Mouse (Mus musculus) adrenal gland (tissue): ENCODE data around the gene Izumo4.

Source experiments
- intact Hi-C: fragments of 180-260 bp; cut with DNase I; formaldehyde crosslinking; loops from one replicate; pipeline ENCODE4 v1.15.1; 2025

The Izumo4 gene

DNA sequence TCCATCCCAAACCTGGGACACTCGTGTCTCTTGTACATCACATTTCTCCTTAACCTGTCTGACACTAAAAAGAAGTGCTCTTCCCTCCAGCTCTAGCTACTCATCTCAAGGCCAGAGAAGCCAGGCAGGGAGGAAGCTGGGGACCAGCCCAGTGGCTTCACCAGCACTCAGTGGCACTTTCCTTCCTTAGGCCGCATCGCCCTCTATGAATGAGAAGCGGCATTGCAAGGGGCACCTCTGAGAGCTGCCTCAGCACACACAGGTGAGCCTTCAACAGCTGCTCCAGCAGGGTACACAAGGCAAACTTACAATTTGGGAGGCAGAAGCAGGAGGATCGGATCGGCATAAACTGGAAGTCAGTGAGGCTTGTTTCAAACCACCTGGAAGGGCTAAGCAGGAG is 17.8 kb upstream of the Izumo4 start:
- intact Hi-C loops: no loop called here

DNA sequence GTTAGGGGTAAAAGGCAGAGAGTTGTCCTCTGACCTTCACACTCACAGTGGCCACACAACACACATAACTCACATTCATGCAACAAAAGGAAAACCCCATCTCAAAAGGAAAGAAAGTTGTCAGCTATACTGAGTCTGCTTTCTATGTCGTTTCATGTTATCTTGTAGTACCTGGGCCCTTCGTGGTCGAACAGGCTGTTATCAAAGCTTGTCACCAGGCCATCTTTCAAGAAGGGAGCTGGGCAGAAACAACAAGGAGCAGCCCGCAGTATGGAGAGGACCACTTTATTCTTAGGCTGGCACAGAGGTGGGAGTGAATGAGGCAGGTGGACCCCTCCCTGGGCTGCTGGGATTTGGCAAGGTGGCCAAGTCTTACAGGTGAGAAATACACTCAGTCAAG is 17.0 kb upstream of the Izumo4 start:
- intact Hi-C loops: loop anchor here (5.0 kb wide), 2 partner anchors 73 to 108 kb away; partner anchors contain the start of gene Klf16

DNA sequence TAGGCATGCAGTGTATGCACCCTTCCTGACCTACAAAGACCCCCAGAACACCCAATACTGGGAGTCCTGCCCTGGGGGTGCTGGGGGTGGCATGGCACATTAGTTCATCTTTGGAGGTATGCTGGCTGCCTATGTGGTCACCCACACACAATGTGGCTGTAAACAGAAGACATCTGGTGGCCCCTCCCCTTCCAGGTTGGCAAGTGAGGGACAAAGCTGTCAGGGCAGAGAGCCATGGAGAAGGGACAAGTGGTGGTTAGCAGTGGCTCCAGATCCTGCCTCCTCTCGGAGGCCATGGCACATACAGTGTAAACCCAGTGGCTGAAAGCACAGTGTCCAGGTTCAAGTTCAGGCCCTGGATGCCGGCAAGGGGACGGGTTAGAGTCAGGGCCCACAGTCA is 15.4 kb upstream of the Izumo4 start:
- intact Hi-C loops: loop anchor here (2.0 to 5.0 kb wide), 3 partner anchors 28 to 109 kb away; partner anchors contain the start of gene Klf16

DNA sequence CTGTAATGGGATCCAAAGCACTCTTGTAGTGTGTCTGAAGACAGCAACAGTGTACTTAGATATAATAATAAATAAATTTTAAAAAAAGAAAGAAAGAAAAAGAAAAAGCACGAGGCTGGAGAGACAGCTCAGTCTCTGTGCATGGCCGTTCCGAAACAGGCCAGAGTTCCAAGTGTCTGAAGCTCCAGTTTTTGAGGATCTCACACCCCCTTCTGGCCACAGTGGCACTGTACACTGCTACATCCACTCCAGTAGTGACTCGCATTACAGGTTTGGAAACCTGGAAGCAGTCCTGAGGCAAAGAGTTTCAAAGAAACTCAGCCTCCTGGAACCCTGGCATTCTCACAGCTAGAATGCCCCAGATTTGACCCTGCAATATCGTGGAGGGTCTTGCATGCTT is 14.1 kb upstream of the Izumo4 start:
- intact Hi-C loops: loop anchor here (2.0 to 5.0 kb wide), 3 partner anchors 29 to 111 kb away; partner anchors contain the start of gene Klf16

DNA sequence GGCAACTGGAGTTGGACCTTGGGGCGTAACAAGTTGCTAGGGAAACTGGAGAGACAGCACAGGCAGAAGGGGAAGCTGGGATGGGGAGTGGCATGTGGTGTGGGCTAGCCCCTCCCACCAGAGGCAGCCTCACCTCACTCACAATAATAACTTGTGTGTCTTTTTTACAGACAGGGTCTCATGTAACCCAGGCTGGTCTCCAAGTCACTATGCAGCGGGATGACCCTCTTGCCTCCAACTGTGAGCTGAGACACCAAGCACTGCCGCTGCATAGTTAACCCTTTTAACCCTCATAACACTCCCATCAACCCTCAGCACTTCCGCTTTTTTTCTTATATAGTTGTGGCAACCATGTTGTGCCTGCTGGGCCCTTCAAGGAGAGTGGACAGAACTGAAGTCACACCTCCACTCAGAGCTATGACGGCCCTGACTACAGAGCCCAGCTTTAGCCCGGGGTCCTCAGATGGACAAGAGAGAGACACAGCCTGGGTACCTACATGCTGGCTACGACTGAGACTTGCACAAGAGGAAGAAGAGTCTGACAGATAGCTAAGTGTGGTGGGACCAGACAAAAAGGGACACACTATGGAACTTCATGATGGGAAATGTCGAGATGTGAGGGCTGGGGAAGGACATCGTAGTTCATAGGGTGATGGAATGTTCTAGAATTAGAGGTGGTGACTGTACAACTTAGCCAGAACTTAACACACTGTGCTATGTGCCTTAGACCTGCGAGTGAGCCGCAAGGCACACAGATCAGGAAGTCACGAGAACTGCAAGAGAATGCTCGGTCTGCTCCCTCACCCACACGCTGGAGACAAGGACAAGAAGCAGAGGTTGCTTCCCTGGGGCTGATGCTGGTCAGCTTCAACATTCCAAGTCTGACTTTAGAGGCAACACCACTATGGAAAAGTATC is 9.5 kb upstream of the Izumo4 start:
- intact Hi-C loops: loop anchor here (10.0 kb wide), 1 partner anchor 238 kb away; no protein-coding TSS in a partner anchor

DNA sequence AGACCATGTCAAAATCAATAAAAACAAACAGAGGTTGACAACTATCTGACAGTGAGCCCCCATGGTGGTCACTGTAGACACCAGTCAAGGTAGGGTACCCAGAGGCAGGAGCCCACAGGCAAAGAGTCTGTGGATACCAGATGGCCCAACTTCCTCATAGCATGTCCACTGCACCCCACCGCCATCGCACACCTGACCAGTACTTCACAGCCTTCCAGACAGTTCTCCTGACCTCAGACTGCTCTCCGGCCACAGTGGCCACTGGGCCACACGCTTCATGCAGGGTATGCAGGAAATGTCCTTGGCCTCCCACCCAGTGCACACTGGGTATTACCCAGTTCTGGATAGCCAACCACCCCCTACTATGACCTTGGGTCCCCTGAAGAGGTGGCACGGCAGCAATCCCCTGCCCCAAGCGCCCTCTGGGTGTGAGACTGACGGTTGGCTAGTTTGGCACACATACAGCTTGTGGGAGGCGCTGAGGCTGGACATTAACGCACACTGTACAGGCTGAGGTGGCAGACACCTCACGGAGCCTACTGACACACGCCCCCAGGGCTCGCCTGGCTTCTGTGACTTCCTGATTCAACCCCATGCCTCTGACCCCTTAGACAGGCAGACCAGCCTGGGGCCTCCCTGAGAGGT is 8.5 kb upstream of the Izumo4 start:
- intact Hi-C loops: loop anchor here (10.0 kb wide), 1 partner anchor 239 kb away; no protein-coding TSS in a partner anchor

DNA sequence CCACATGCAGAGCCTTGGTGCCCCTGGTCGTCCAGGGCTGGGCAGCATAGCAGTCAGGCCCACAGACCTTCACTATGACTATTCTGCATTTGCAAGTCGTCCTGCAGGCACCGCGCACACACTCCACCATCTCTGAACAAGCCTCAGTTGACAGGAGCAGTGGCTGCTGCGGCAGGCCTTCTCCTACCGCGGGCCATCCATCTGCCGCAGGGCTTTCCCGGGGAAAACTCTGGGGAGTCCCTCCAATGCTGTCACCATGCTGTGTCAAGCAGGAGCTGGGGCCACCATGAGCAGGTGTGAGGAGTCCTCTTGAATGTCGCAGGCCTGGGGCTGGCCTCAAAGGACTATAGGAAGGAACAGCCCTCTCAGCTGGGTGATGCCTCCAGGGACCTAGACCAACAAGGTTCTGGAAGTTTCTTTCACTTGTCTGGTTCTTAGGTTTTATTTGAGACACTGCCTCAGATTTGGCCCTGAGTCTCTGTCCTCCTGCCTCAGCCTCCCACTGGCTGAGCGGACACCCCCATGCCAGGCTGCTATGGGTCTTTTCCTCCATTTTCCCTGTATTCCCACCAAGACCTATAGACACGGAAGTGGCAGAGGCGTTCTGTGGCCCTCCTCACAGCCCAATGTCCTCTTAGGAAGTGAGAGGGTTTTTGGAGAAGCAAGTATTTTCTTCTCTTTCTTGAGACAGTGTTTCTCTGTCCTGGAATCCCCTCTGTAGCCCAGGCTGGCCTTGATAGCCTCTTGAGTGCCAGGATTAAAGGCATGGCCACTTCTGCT is 7.6 kb upstream of the Izumo4 start:
- intact Hi-C loops: loop anchor here (10.0 kb wide), 1 partner anchor 240 kb away; no protein-coding TSS in a partner anchor

DNA sequence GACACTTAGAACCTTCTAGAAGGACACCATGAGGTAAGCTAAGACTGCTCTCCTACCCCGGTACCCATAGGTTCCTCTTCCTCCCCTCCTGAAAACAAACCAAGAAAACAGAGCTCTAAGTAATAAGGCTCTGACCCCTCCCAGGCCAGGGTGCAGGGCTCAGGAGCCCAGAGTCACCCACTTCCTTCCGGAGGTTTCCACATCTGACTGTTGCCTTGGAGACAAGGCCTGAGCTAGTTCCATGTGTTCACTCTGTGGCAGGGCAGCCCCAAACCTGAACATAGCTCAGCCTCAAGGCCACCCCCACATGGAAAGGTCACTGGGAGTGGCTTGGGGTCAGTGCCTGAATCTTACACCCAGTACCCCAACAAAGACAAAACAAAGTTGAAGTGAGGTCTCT is 6.8 kb upstream of the Izumo4 start:
- intact Hi-C loops: loop anchor here (10.0 kb wide), 1 partner anchor 240 kb away; no protein-coding TSS in a partner anchor

DNA sequence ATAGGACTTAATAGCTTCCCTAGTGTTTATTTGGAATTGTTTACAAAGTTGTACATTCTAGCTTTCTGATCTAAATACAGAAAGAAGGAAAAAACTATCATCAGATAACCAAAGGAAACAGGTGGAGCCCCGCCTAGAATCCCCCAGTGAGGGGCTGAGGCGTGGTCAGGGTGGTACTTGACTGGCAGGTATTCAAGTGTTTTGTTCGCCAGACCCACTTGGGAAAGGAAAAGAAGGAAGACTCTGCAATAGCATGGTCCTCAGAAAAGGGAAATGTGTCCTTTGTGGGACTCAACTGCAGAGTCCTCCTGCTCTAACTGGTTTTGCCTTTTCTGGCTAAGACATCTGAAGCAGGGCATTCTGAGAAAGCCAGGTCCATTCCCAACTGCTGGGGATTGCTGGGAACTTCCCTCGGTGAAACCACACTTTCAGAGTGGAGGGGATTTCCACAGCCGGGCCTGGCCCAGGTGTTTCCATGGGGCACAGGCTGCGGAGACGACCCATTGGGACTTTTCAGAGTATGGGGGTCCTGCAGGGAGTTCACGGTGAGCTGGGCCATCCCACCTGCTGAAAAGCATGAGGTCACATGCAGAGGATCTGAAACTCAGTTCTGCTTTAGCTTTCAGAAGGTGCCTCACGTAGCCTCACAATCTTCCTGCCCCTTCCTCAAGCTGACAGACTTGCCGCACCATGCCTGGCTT is 6.0 kb upstream of the Izumo4 start:
- intact Hi-C loops: loop anchor here (10.0 kb wide), 1 partner anchor 241 kb away; no protein-coding TSS in a partner anchor

DNA sequence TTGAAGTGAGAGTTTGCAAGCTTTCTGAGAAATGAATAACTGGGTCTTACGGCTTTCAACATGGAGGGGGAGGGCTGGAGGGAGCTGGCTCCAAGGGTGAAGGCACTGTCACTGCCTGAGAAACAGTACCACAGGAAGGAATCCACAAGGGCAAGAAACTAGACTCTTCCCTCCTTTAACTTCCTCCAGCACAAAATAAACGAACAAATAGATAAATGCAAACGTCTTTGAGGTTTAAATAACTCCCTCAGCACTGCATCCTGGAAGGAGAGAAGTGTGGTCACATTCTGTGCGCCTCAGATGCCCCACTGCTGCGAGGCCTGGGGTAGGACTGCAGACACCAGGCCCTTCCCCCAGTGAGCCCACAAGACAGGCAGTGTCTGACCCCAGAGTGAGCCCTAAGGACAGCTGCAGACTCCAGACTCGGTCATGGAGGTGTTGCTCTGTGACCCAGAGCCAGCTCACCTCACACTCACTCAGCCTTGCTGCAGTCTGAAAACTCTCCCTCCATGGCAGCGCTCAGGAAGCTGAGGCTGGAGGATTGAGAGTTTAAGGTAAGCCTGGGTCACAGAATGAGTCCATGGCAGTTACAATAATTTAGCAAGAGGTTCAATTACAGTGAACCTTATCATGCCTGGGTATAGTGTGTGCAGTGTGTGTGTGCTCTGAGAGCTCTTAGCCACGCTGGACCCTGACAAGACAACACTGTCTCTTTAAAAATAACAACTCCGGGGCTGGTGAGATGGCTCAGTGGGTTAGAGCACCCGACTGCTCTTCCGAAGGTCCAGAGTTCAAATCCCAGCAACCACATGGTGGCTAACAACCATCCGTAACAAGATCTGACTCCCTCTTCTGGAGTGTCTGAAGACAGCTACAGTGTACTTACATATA is 5.2 kb upstream of the Izumo4 start:
- intact Hi-C loops: loop anchor here (10.0 kb wide), 1 partner anchor 242 kb away; no protein-coding TSS in a partner anchor

DNA sequence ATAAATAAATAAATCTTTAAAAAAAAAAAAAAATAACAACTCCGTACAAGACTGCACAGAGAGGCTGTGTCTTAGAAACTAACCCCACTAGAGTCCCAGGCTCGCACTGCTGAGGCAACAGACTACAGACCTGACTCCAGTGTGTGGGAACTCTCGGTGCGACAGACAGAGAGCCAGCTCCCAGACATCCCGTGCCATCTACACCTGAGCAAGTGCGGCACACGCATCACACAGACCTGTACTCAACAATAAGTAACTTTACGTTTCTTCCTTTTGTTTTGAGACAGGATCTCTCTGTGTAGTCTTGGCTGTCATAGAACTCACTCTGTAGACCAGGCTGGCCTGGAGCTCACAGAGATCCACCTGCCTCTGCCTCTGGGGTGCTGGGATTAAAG is 4.6 kb upstream of the Izumo4 start:
- intact Hi-C loops: loop anchor here (10.0 kb wide), 1 partner anchor 243 kb away; no protein-coding TSS in a partner anchor

DNA sequence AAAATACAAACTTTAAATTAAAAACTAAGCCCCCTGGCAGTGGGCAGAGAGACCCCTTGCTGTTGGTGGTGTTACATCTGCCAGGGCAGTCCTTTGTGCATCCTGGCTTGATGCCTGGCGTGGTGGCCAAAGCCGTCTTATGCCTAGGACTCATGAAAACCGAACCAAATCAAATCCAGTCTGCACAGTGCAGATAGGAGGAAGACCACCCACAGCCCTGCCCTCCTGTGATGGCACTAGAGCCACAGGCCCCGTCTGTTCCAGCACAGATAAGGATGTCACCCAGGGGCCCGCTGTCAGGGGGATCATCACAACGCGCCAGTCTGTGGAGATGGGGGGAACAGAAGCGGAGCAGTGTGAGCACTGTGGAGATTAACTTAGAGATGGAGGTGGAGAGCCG is 4.2 kb upstream of the Izumo4 start:
- intact Hi-C loops: loop anchor here (10.0 kb wide), 1 partner anchor 243 kb away; no protein-coding TSS in a partner anchor

DNA sequence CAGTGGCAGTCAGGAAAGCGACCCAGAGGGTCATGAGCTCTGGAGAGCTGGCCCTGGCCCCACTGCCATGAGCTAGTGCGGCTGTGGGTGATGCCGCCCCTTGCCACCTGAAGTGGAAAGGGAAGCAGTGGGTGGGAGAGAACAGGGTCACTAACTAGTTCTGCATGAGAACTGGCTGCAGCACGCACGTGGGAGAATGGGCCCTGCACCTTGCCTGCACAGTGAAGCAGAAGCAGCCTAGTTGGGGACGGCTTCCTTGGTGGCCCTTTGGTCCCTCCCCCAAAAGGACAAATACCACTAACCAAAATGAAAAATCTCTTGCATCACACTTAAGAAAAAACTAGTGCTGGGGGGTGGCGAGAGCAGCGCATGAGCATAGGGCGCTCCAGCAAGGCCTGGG is 3.4 kb upstream of the Izumo4 start:
- intact Hi-C loops: loop anchor here (10.0 kb wide), 1 partner anchor 244 kb away; no protein-coding TSS in a partner anchor

DNA sequence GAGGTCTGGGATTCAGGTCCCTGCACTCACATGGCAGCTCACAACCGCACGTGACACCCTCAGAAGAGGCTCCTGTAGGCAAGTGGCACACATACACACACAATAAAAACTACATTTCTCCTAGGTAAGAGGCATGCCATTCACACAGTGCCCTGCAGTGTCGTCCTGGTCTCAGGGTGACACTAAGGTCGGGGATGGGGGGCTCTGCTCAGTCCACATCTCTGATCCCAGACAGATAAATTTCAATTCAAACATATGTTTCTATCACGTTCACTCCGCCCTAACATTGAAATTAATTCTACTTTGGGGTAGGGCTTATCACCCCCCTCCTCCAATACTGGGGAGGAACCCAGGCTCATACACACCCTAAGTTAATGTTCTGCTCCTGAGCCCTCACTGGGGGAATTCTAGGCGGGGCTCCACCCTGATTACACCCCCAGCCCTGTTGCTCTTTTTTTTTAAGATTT is 1.9 kb upstream of the Izumo4 start:
- intact Hi-C loops: loop anchor here (5.0 kb wide), 1 partner anchor 37 kb away; no protein-coding TSS in a partner anchor

DNA sequence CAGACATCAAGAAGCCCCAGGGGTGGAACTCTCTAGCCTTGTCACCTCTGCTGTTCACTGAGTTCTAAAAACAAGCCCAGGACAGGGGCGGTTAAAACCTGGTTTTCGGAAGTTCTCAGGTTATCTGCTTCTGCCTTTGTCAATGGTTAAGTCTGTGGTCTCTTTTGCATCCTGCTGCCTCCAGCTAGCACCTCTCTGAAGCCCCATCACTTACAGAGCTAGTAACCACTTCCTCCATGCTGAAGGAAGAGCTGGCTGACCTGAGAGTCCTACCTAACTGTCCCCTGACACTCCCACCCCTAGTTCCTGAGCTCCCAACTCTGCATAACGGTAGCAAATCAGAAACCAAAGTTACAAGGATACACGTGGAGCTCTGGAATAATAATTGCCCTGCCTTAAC is 1.3 kb upstream of the Izumo4 start:
- intact Hi-C loops: loop anchor here (5.0 kb wide), 1 partner anchor 37 kb away; no protein-coding TSS in a partner anchor

DNA sequence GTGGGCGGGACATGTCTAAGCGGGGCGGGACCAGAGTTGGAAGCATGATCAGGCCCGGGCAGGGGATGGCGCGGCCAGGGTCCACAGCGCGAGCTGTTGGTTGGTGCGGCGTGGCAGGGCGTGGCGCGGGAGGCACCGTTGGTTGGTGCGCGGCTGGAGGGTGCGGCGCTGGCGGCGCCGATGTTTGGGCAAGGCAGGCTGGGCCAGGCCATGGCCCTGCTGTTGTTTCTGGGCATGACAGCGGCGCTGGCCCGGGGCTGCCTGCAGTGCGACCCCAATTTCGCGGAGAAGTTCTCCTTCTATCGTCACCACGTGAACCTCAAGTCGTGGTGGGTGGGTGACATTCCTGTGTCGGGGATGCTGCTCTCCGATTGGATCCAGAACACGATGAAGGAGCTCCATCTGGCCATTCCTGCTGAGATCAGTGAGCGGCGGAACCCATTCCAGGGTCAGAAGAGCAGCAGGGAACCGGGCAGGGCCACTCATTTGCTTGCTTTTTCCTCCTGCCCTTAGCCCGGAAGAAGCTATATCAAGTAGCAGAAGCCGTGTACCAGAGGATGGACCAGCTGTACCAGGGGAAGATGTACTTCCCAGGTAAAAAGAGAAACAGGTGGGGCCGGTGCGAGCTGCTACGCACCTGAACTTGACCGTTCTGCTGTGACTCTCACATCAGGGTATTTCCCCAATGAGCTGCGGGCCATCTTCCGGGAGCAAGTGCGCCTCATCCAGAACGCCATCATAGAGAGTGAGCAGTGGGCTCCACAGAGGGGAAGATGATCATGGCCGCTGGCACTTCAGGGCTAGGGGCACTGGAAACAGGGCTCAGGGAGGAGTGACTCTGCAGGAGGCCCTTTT is 779 bp downstream of the Izumo4 start:
- intact Hi-C loops: loop anchor here (5.0 kb wide), 1 partner anchor 35 kb away; no protein-coding TSS in a partner anchor

DNA sequence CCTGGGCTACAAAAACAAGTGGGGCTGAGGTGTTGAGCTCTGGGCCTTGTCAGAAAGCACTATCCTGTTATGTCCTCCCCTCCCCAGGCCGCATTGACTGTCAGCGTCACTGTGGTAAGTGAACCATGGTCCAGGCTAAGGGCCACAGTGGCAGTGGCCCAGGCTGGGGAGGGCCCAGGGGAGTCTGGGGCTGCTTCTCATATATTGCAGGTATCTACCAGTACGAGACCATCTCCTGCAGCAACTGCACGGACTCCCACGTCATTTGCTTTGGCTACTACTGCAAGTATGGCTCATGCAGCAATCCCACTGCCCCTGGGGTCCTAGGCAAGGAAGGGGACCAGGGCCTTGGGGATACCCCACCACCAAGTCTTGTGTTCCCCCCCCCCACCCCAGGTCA is 1.7 kb downstream of the Izumo4 start:
- intact Hi-C loops: loop anchor here (5.0 kb wide), 1 partner anchor 34 kb away; no protein-coding TSS in a partner anchor

DNA sequence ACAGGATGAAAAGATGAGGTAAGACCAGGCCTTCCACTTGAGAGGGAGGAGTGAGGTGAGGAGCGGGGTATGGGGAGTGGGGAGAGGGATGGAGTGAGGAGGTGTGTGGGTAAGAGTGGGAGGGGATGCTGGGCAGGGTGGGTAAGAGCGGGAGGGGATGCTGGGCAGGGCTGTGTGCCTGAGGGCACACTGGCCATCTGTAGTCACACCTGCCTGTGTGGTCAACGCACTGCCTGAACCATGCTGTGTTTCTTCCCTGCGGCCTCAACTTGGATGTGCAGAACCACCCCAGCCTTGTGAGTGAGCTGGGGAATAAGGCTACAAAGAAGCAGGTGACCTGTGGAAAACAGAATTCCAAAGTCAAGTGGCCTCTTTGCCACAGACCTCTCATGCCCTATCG is 2.4 kb downstream of the Izumo4 start:
- intact Hi-C loops: loop anchor here (5.0 kb wide), 1 partner anchor 33 kb away; no protein-coding TSS in a partner anchor
